Mouse (Mus musculus) lung, adult 2 months (tissue): ENCODE measurements around the gene Pip4k2c.

ENCODE experiments used
- CTCF ChIP-seq: fragments of 200-500 bp; IDR thresholded peaks from 2 replicates; pipeline ENCODE4 v1.5.1; 2011; ENCODE audit warnings: mild to moderate bottlenecking, low read length, control low read depth; ENCODE audit not compliant: insufficient read depth
- POLR2A ChIP-seq: fragments of 200-500 bp; IDR thresholded peaks from 2 replicates; pipeline ENCODE4 v1.6.1; 2011; ENCODE audit warnings: low read depth, mild to moderate bottlenecking, control low read depth, low read length, borderline replicate concordance; ENCODE audit errors: extremely low read depth

GRCm38 (mm10) chr10:127257790-127258189, 46.4 kb upstream of the Pip4k2c start:
- TF ChIP-seq CTCF, result no peak
- no peak for TF ChIP-seq POLR2A
